Mouse (Mus musculus) liver, embryonic 13.5 days (tissue): Measurements from ENCODE around the gene Tmed2. TPM values are rescaled to one million over a fixed set of nuclear protein-coding genes. Genes with fewer than 3 reads are reported as not detected.
"Not testable (repeated sequence)": the region's sequence is repeated elsewhere in the genome, so short reads cannot be mapped to it uniquely, and the experiment has no call there.

ENCODE experiments used
- ATAC-seq: fragments of 200-750 bp; cut with Nextera tagmentation; 2 replicates; pipeline ENCODE4 v1.8.0; 2017; ENCODE audit warnings: low read depth, mild to moderate bottlenecking, moderate number of reproducible peaks, moderate library complexity
- DNase-seq: peaks from one replicate; pipeline ENCODE4 v3.0.0; 2022
- H3K27ac ChIP-seq: fragments of 300-500 bp; sonication (generic); 2 replicates; pipeline ENCODE4 v1.5.1; 2015; ENCODE audit warnings: moderate library complexity, mild to moderate bottlenecking, inconsistent platforms
- H3K27me3 ChIP-seq: fragments of 300-500 bp; sonication (generic); 2 replicates; pipeline ENCODE4 v1.6.1; 2015; ENCODE audit warnings: mild to moderate bottlenecking, inconsistent platforms
- H3K36me3 ChIP-seq: fragments of 300-500 bp; sonication (generic); 2 replicates; pipeline ENCODE4 v1.6.1; 2015; ENCODE audit warnings: mild to moderate bottlenecking, inconsistent platforms
- H3K4me1 ChIP-seq: fragments of 300-500 bp; sonication (generic); replicated peaks from 2 replicates; pipeline ENCODE4 v1.6.1; 2015; ENCODE audit warnings: inconsistent platforms
- H3K4me2 ChIP-seq: fragments of 300-500 bp; sonication (generic); 2 replicates; pipeline ENCODE4 v1.6.1; 2015; ENCODE audit warnings: inconsistent platforms, mild to moderate bottlenecking, moderate library complexity
- H3K4me3 ChIP-seq: fragments of 300-500 bp; sonication (generic); replicated peaks from 2 replicates; pipeline ENCODE4 v1.5.1; 2015; ENCODE audit warnings: mild to moderate bottlenecking, inconsistent platforms
- H3K9ac ChIP-seq: fragments of 300-500 bp; sonication (generic); 2 replicates; pipeline ENCODE4 v1.6.1; 2015; ENCODE audit warnings: mild to moderate bottlenecking, inconsistent platforms
- H3K9me3 ChIP-seq: fragments of 300-500 bp; sonication (generic); replicated peaks from 2 replicates; pipeline ENCODE4 v1.6.1; 2016; ENCODE audit warnings: inconsistent platforms
- WGBS: fragments of 180-500 bp; shearing (Covaris S2); methylation state at CpG from one replicate; pipeline ENCODE4 v1.1.7; 2015; ENCODE audit not compliant: insufficient replicate concordance; 5-methylcytosine and 5-hydroxymethylcytosine counted together
- polyA plus RNA-seq: library from polyadenylated mRNA; unstranded; fragments of >200 nt; fragmentation: Nextera tagmentation; extraction: Ambion mirVana; gene quantifications from 2 replicates; pipeline ENCODE4 v1.2.1, GENCODE M21; 2015

Gene Tmed2
- polyA plus RNA-seq, result 366 and 422 TPM in 2 replicates

- Histone ChIP-seq H3K27ac (peak within 1 kb of the TSS; percentile 87), H3K9ac (peak within 1 kb of the TSS; percentile 96), H3K4me3 (peak within 1 kb of the TSS; percentile 96), H3K9me3 (no peaks in the 10 kb centered on the region), H3K27me3 (no peaks in the 10 kb centered on the region), H3K4me2 (peak within 1 kb of the TSS; percentile 79), H3K4me1 (peaks cover 38% of the 10 kb centered on the region), H3K36me3 (peaks cover 32% of the 10 kb centered on the region)
- peak; percentile 92 for DNase-seq
- peak; percentile 90 for ATAC-seq
- under 1% methylated on average over 35 of the region's 35 CpGs for WGBS
These were observed at the start of gene Tmed2 for GRCm38 (mm10) chr5:124540383-124540786. Gene Tmed2, plus strand, starts transcription at chr5:124540695.

DNA sequence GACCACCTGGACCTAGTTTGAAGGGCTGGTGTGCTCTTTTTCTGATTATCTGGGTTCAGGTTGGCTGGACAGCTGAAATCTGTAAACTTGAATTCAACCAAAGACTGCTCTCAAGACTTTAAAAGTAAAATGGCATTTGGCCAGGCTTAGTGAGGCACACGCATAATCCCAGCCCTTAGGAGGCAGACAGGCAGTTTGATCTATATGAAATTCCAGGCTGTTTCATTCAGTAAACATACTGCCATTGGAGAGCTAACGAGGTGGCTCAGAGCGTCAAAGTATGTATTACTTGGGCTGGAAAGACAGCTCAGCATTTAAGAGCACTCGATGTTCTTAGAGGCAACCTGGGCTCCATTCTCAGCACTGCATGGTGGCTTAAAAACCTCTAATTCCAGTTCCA, 48.8 kb upstream of the Tmed2 start:
- WGBS, result 80% methylated on average over 4 of the region's 4 CpGs
- no peak overlapping the region for H3K27ac ChIP-seq

GRCm38 (mm10) chr5:124492618-124493017, 47.9 kb upstream of the Tmed2 start:
- H3K4me2 ChIP-seq, result no peak overlapping the region
- no peak overlapping the region for H3K4me3 ChIP-seq
- no peak for ATAC-seq
- H3K4me1 ChIP-seq, result peaks cover 14% of the 10 kb centered on the region
- no peak for DNase-seq
- H3K27ac ChIP-seq, result no peak overlapping the region
- 66% methylated on average over 4 of the region's 4 CpGs for WGBS
- no peak overlapping the region for H3K9ac ChIP-seq
- H3K36me3 ChIP-seq, result peaks cover 24% of the 10 kb centered on the region
- H3K27me3 ChIP-seq, result no peaks in the 10 kb centered on the region
- no peaks in the 10 kb centered on the region for H3K9me3 ChIP-seq

More for the DNA sequence above, 48.8 kb upstream of the Tmed2 start:
- Histone ChIP-seq H3K9me3 (no peaks in the 10 kb centered on the region), H3K4me1 (peaks cover 5% of the 10 kb centered on the region), H3K27me3 (no peaks in the 10 kb centered on the region), H3K4me3 (no peak overlapping the region), H3K36me3 (peaks cover 26% of the 10 kb centered on the region), H3K4me2 (no peak overlapping the region), H3K9ac (no peak overlapping the region)
- ATAC-seq (no peak), DNase-seq (no peak)

DNA sequence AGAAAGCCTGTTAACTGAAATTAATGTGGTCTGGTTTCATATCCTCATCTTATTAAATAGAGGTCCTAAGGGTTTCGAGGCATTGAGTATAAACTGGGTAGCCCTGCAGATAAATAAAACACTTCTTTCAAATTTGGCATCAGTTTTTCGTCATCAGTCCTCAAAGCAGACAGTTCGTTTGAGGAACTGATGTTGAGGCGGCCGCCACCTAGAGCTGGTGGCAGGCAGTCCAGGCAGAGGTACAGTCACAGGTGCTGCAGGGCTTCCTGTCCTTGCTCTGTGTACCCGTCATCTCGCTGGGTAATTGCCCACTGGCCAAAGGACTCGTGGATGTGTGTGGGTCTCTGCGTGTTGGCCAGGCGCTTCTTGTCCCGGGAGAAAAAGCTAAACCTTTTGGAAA, 47.0 kb upstream of the Tmed2 start:
- no peak overlapping the region for H3K9ac ChIP-seq
- no peak overlapping the region for H3K4me2 ChIP-seq
- H3K36me3 ChIP-seq, result peaks cover 24% of the 10 kb centered on the region
- DNase-seq (no peak), ATAC-seq (no peak)
- H3K9me3 ChIP-seq, result no peaks in the 10 kb centered on the region
- no peaks in the 10 kb centered on the region for H3K27me3 ChIP-seq
- no peak overlapping the region for H3K4me3 ChIP-seq
- 59% methylated on average over 11 of the region's 11 CpGs for WGBS
- no peak overlapping the region for H3K27ac ChIP-seq
- H3K4me1 ChIP-seq, result peaks cover 22% of the 10 kb centered on the region

DNA sequence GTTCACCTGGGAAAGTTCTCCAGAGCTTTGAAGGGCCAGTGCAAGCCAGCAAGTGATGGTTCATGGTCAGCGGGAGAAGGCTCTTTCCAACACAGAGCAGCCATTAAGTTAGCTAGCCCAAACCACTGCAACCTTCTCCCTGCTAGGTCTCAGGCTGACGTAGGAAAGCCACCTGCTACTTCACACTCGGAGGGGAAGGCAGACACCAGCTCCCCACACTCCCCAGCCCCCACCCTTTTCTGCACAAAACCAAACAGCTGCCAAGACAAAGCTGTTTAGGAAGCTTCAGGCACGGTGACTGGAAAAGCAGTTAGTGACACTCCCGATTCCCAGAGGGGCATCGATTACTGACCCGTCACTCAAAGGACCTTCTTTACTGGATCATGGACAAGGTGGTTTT, 44.9 kb upstream of the Tmed2 start:
- 69% methylated on average over 7 of the region's 7 CpGs for WGBS
- Histone ChIP-seq H3K27me3 (no peaks in the 10 kb centered on the region), H3K9me3 (no peaks in the 10 kb centered on the region), H3K4me1 (peaks cover 34% of the 10 kb centered on the region), H3K36me3 (peaks cover 17% of the 10 kb centered on the region; the same call in 1 of the 2 replicates), H3K4me2 (no peak overlapping the region), H3K9ac (no peak overlapping the region), H3K27ac (no peak overlapping the region), H3K4me3 (no peak overlapping the region)
- no peak for DNase-seq
- ATAC-seq, result no peak

DNA sequence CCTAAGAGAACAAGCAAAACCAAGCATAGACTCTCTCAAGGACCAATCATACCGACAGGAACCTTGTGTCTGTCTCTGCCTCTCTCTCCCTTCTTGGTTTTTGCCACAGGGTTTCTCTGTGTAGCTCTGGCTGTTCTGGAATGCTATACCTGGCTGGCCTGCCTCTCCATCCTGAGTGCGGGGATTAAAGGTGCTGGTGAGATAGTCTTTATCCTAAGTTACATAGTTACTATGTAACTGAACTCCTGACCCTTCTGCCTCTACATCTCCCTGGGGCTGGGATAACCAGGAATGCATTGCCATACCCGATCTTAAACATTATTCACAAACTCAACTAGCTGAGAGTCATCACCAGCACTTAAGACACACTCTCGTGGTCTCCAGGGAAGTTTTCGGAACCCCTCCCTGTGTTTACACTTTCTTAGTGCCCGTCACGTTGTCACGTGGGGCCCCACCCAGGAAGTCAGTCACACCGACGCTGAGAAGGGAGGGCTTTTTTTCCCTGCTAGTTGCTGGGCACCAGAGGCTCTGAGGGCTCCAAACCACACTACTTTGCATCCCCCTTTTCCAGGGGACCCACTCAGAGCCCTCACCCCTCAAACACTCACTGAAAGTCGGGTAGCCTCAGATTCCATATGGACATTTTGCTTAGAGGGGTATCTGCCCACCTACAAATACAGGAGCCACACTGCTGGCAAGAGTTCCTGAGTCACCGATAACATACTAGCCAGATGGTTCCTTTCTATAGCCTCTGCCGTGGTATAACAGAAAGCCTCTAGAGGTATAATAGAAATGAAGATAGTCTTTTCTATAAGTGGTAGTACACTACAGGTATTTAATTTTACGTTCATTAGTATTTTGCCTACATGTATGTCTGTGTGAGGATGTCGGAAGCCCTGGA, 43.6 kb upstream of the Tmed2 start:
- no peaks in the 10 kb centered on the region for H3K27me3 ChIP-seq
- ATAC-seq (0 out of 2 replicates have a peak, but pooled peaks have one; percentile 25), DNase-seq (no peak)
- WGBS, result 42% methylated on average over 15 of the region's 15 CpGs
- no peak overlapping the region for H3K27ac ChIP-seq
- peaks cover 11% of the 10 kb centered on the region; the same call in 1 of the 2 replicates for H3K36me3 ChIP-seq
- no peak overlapping the region for H3K4me3 ChIP-seq
- H3K4me1 ChIP-seq, result peaks cover 34% of the 10 kb centered on the region
- no peaks in the 10 kb centered on the region for H3K9me3 ChIP-seq
- H3K4me2 ChIP-seq, result peak overlapping the region; percentile 46
- 0 out of 2 replicates have a peak overlapping the region, but pooled peaks have one; percentile 23 for H3K9ac ChIP-seq

DNA sequence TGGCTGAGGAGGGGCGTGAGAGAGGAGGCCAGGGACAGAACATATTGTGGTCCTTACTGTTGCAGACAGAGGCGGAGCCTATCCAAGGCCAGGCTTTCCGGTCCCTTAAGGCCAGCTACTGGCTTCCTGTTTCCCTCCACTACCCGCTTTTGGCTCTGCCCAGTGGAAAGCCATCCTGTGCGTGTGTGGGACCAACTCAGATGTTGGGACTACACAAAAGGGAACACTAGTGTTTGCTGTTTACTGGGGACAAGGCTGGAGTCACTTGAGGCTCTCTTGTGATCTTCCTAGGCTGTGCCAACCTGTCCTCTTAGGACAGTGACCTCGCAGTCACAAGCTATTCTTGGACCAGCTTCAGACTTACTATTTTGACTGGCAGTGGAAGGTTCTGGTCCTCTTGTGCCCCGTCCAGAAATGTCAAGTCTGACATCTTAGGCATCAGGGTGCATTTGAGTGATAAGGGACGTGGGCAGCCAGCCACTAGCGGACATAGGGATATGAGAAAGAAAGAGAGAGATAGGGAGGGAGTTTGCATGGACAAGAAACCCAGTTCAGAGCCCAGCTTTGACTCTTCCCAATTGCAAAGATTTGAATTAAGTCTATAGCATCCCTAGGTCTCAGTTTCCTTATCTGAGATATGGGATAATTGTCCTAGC, 42.1 kb upstream of the Tmed2 start:
- WGBS, result 24% methylated on average over 9 of the region's 9 CpGs
- ATAC-seq (peak; percentile 38; the same call in 1 of the 2 replicates), DNase-seq (no peak)
- H3K4me3 ChIP-seq, result no peak overlapping the region
- no peaks in the 10 kb centered on the region; the same call in 1 of the 2 replicates for H3K36me3 ChIP-seq
- H3K9me3 ChIP-seq, result no peaks in the 10 kb centered on the region
- H3K27ac ChIP-seq, result peak overlapping the region; percentile 8
- H3K4me1 ChIP-seq, result peaks cover 34% of the 10 kb centered on the region
- H3K4me2 ChIP-seq, result peak overlapping the region; percentile 8; the same call in 1 of the 2 replicates
- no peak overlapping the region for H3K9ac ChIP-seq
- 0 out of 2 replicates have a peak, but pooled peaks cover 2% of the 10 kb centered on the region for H3K27me3 ChIP-seq

DNA sequence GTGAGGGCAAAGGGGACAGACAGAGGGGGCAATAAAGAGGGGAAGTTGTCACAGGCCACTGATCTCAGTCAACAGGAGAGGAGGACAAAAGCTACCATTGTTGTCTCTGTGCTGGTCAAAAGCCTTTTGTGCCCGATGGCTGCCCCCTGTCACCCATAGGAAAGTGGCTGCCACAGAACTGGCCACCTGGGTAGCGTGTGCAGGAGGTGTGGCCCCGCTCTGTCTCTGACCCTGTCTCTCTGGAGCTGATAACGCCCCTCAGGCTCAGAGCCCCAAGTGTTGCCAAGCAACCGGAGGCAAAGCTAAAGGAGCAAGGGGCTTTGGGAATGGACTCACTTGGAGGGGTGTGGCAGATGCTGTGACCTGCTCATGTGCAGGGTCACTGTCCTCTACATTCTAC, 41.5 kb upstream of the Tmed2 start:
- Histone ChIP-seq H3K36me3 (no peaks in the 10 kb centered on the region), H3K9me3 (no peaks in the 10 kb centered on the region), H3K4me1 (peaks cover 34% of the 10 kb centered on the region), H3K27me3 (0 out of 2 replicates have a peak, but pooled peaks cover 3% of the 10 kb centered on the region), H3K4me2 (no peak overlapping the region; the same call in 1 of the 2 replicates), H3K9ac (peak overlapping the region; percentile 8; the same call in 1 of the 2 replicates), H3K27ac (no peak overlapping the region), H3K4me3 (no peak overlapping the region)
- DNase-seq (no peak), ATAC-seq (0 out of 2 replicates have a peak, but pooled peaks have one; percentile 26)
- 25% methylated on average over 5 of the region's 5 CpGs for WGBS

- 58% methylated on average over 3 of the region's 4 CpGs for WGBS
- H3K36me3 ChIP-seq, result not testable (repeated sequence)
These were observed 40.5 kb upstream of the Tmed2 start for GRCm38 (mm10) chr5:124500037-124500436.

DNA sequence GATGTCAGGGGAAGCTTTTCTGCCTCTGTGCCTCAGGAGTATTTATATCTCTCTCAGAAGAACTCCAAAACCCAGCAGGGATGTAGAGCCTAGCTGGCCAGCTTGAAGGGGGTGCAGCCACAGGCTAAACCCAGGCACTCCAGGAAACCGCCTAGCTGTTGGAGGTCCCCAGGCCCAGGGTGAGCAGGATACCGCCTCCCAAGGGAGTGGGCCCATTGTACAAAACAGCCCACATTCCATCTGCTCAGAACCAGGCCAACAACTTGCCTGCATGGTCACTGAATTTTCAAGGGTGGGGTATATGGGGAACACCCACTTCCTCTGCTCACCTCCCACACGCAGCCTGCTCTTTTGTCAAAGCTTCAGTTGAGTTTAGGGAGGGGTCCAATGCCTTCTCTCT, 39.9 kb upstream of the Tmed2 start:
- WGBS, result 72% methylated on average over 3 of the region's 3 CpGs
- H3K36me3 ChIP-seq, result no peaks in the 10 kb centered on the region

More at GRCm38 (mm10) chr5:124500037-124500436, 40.5 kb upstream of the Tmed2 start:
- not testable (repeated sequence) for H3K27me3 ChIP-seq, H3K4me2 ChIP-seq, DNase-seq, H3K9me3 ChIP-seq, ATAC-seq, H3K4me3 ChIP-seq, H3K27ac ChIP-seq, H3K9ac ChIP-seq
- H3K4me1 ChIP-seq, result peaks cover 34% of the 10 kb centered on the region

GRCm38 (mm10) chr5:124501541-124501940, 39.0 kb upstream of the Tmed2 start:
- no peaks in the 10 kb centered on the region for H3K36me3 ChIP-seq
- no peak overlapping the region for H3K9ac ChIP-seq
- H3K4me1 ChIP-seq, result peaks cover 31% of the 10 kb centered on the region
- H3K27ac ChIP-seq, result no peak overlapping the region
- H3K4me3 ChIP-seq, result no peak overlapping the region
- DNase-seq, result no peak
- no peaks in the 10 kb centered on the region for H3K9me3 ChIP-seq
- WGBS, result 75% methylated on average over 10 of the region's 10 CpGs
- no peak overlapping the region for H3K4me2 ChIP-seq
- ATAC-seq, result no peak
- 0 out of 2 replicates have a peak, but pooled peaks cover 3% of the 10 kb centered on the region for H3K27me3 ChIP-seq

More for the DNA sequence above, 39.9 kb upstream of the Tmed2 start:
- H3K4me3 ChIP-seq, result no peak overlapping the region
- no peak for ATAC-seq
- peaks cover 34% of the 10 kb centered on the region for H3K4me1 ChIP-seq
- H3K27ac ChIP-seq, result no peak overlapping the region
- H3K27me3 ChIP-seq, result 0 out of 2 replicates have a peak, but pooled peaks cover 3% of the 10 kb centered on the region
- no peaks in the 10 kb centered on the region for H3K9me3 ChIP-seq
- no peak overlapping the region for H3K4me2 ChIP-seq
- DNase-seq, result no peak
- H3K9ac ChIP-seq, result no peak overlapping the region
